Mouse (Mus musculus): ENCODE results near the gene Rpgr. TPM values are rescaled to one million over a fixed set of nuclear protein-coding genes. Genes with fewer than 3 reads are reported as not detected.

Rpgr gene
- polyA plus RNA-seq, 1 experiment: not detected

DNA sequence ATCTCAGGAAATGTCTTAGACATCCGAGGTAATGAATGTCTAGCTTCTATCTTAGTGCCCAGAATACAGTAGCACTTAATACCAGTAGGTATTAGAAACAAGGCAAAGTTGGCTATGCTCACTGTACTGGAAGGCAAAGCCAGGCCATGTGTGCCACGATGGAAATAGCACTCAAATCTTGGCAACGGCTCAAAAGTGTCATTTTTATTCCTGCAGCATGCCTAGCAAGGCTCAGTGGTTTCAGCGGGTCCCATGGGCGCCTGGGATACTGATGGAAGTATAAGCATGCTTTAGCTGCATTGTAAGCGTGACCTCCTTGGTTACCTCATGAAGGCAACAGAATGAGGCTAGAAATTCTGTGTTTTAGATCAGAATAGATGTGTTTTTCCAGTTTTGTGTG, 2.6 kb upstream of the Rpgr start:
- H3K4me3 ChIP-seq (ENCODE audit: insufficient read depth, low read depth, low read length): no peak overlapping the region
- no peaks in the 10 kb centered on the region for H3K4me1 ChIP-seq (ENCODE audit: control insufficient read depth, insufficient read depth, low read length)
- 70% methylated on average over 6 of the region's 6 CpGs for WGBS
- no peak for TF ChIP-seq POLR2A (IDR thresholded peaks at IDR 0.05; ENCODE audit: insufficient read depth, low read depth, low read length)
- TF ChIP-seq CTCF (IDR thresholded peaks at IDR 0.05; ENCODE audit: insufficient read depth, low read depth, low read length): no peak
- H3K27ac ChIP-seq (ENCODE audit: insufficient read depth, low read depth, low read length): no peak overlapping the region

GRCm38 (mm10) chrX:10215972-10216371, 748 bp downstream of the Rpgr start:
- TF ChIP-seq CTCF (IDR thresholded peaks at IDR 0.05; ENCODE audit: insufficient read depth, low read depth, low read length) (no peak), POLR2A (IDR thresholded peaks at IDR 0.05; ENCODE audit: insufficient read depth, low read depth, low read length) (no peak)
- H3K4me3 ChIP-seq (ENCODE audit: insufficient read depth, low read depth, low read length): peak overlapping the region; percentile 95
- no peaks in the 10 kb centered on the region for H3K4me1 ChIP-seq (ENCODE audit: control insufficient read depth, insufficient read depth, low read length)
- H3K27ac ChIP-seq (ENCODE audit: insufficient read depth, low read depth, low read length): peak overlapping the region; percentile 72
- 10% methylated on average over 16 of the region's 16 CpGs for WGBS

GRCm38 (mm10) chrX:10205937-10206336, 10.8 kb downstream of the Rpgr start:
- H3K27ac ChIP-seq (ENCODE audit: insufficient read depth, low read depth, low read length): no peak overlapping the region
- WGBS: 73% methylated on average over 5 of the region's 5 CpGs
- H3K4me1 ChIP-seq (ENCODE audit: control insufficient read depth, insufficient read depth, low read length): no peaks in the 10 kb centered on the region
- TF ChIP-seq POLR2A (IDR thresholded peaks at IDR 0.05; ENCODE audit: insufficient read depth, low read depth, low read length): no peak
- no peak for TF ChIP-seq CTCF (IDR thresholded peaks at IDR 0.05; ENCODE audit: insufficient read depth, low read depth, low read length)
- no peak overlapping the region for H3K4me3 ChIP-seq (ENCODE audit: insufficient read depth, low read depth, low read length)

DNA sequence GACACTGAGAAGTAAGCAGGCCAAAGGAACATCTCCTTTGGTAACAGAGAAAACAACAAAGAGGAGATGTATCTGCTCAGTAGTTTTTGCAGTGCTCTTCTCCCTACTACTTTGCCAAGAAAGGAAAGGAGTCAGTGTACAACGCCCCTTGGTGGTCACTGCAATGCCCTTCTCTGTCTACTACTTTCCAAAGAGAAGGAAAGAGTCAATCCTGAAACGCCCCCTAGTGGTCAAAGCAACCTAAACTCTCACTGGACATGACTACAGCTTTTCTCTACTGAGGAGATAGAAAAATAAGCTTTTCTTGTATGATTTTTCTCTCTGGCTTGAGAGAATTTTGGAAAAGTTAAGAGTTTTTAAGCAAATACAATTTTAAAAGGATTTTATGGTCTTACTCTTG, 15.4 kb downstream of the Rpgr start:
- H3K27ac ChIP-seq (ENCODE audit: insufficient read depth, low read depth, low read length): no peak overlapping the region
- no peak for TF ChIP-seq POLR2A (IDR thresholded peaks at IDR 0.05; ENCODE audit: insufficient read depth, low read depth, low read length)
- TF ChIP-seq CTCF (IDR thresholded peaks at IDR 0.05; ENCODE audit: insufficient read depth, low read depth, low read length): no peak
- WGBS: 12% methylated on average over 2 of the region's 2 CpGs

GRCm38 (mm10) chrX:10152390-10152789, 64.3 kb downstream of the Rpgr start:
- Histone ChIP-seq H3K27ac (ENCODE audit: insufficient read depth, low read depth, low read length) (no peak overlapping the region), H3K4me3 (ENCODE audit: insufficient read depth, low read depth, low read length) (no peak overlapping the region), H3K4me1 (ENCODE audit: control insufficient read depth, insufficient read depth, low read length) (no peaks in the 10 kb centered on the region)
- 55% methylated on average over 3 of the region's 3 CpGs for WGBS
- TF ChIP-seq CTCF (IDR thresholded peaks at IDR 0.05; ENCODE audit: insufficient read depth, low read depth, low read length): no peak
- no peak for TF ChIP-seq POLR2A (IDR thresholded peaks at IDR 0.05; ENCODE audit: insufficient read depth, low read depth, low read length)

More for the DNA sequence above, 15.4 kb downstream of the Rpgr start:
- no peak overlapping the region for H3K4me3 ChIP-seq (ENCODE audit: insufficient read depth, low read depth, low read length)
- no peaks in the 10 kb centered on the region for H3K4me1 ChIP-seq (ENCODE audit: control insufficient read depth, insufficient read depth, low read length)

GRCm38 (mm10) chrX:10117065-10117719, 99.5 kb downstream of the Rpgr start, which contains the start of gene Srpx:
Gene Srpx (minus strand): TSS chrX:10117709.
- peaks cover 5% of the 10 kb centered on the region; the same call in 1 of the 2 replicates for H3K4me1 ChIP-seq (ENCODE audit: control insufficient read depth, insufficient read depth, low read length)
- H3K27ac ChIP-seq (ENCODE audit: insufficient read depth, low read depth, low read length): no peak within 1 kb of the TSS
- no peak for TF ChIP-seq CTCF (IDR thresholded peaks at IDR 0.05; ENCODE audit: insufficient read depth, low read depth, low read length)
- no peak for TF ChIP-seq POLR2A (IDR thresholded peaks at IDR 0.05; ENCODE audit: insufficient read depth, low read depth, low read length)
- WGBS: 26% methylated on average over 19 of the region's 19 CpGs
- H3K4me3 ChIP-seq (ENCODE audit: insufficient read depth, low read depth, low read length): peak within 1 kb of the TSS; percentile 14; the same call in 1 of the 2 replicates

DNA sequence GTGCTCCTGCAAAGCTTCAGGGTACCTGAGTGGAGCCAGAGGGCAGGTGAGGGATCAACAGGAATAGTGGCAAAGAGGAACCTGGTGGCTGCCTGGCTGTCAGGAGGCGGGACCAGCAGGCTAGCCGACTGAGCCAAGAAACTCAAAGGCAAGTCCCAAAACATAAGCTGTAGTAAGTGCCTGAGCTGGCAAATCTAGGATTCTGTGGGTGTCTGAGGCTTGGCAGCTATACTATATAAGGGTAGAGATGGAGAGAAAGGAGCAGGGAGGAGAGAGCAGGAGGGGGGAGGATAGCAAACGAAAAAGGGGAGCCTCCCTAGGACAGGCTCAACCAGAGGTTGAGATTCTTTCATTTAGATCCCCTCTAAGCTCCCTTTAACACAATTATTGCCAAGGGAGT, 100.9 kb downstream of the Rpgr start:
- Histone ChIP-seq H3K27ac (ENCODE audit: insufficient read depth, low read depth, low read length) (no peak overlapping the region), H3K4me3 (ENCODE audit: insufficient read depth, low read depth, low read length) (no peak overlapping the region), H3K4me1 (ENCODE audit: control insufficient read depth, insufficient read depth, low read length) (peaks cover 5% of the 10 kb centered on the region; the same call in 1 of the 2 replicates)
- 49% methylated on average over 3 of the region's 3 CpGs for WGBS
- no peak for TF ChIP-seq POLR2A (IDR thresholded peaks at IDR 0.05; ENCODE audit: insufficient read depth, low read depth, low read length)
- TF ChIP-seq CTCF (IDR thresholded peaks at IDR 0.05; ENCODE audit: insufficient read depth, low read depth, low read length): no peak

DNA sequence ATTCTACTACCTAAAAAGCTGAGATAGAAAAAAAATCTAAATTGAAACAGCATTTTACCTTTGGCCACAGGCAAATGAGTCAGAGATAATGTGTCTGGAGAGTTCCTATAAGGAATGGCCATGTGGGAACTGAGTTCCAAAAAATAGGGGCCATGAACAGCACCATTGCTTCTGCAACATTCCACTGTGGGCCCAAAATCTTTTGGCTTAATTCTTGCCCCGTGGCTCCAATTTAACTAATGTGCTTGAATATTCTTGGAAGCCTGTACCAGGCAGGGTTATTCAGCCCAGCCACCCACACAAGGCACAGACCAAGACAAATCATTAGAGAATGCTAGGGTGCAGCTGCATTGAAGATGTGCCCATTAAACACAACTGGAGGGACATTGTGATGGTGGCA, 106.0 kb downstream of the Rpgr start:
- Histone ChIP-seq H3K27ac (ENCODE audit: insufficient read depth, low read depth, low read length) (no peak overlapping the region), H3K4me1 (ENCODE audit: control insufficient read depth, insufficient read depth, low read length) (no peaks in the 10 kb centered on the region), H3K4me3 (ENCODE audit: insufficient read depth, low read depth, low read length) (no peak overlapping the region)
- TF ChIP-seq CTCF (IDR thresholded peaks at IDR 0.05; ENCODE audit: insufficient read depth, low read depth, low read length): no peak
- TF ChIP-seq POLR2A (IDR thresholded peaks at IDR 0.05; ENCODE audit: insufficient read depth, low read depth, low read length): no peak
- WGBS: 23% methylated on average over 1 of the region's 1 CpGs

DNA sequence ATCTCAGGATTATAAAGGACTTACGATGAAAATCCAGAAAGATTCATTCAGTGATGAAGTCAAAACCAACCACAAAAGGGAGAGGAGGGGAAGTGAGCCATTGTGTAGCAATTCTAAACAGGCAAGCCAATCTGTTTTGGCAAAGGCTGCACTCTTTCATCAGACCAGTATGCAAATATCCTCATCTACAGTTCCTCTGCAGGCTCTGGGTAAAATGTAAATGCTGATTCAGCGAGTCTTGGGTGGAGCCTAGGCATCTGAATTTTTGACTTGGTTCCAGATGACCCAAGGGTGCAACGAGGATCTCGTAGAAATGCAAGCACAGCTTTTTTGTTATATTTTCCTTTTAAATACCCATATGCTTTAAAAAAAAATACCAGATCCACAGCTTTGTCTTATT, 108.2 kb downstream of the Rpgr start:
- Histone ChIP-seq H3K4me1 (ENCODE audit: control insufficient read depth, insufficient read depth, low read length) (no peaks in the 10 kb centered on the region), H3K27ac (ENCODE audit: insufficient read depth, low read depth, low read length) (no peak overlapping the region), H3K4me3 (ENCODE audit: insufficient read depth, low read depth, low read length) (no peak overlapping the region)
- WGBS: 43% methylated on average over 4 of the region's 4 CpGs
- TF ChIP-seq POLR2A (IDR thresholded peaks at IDR 0.05; ENCODE audit: insufficient read depth, low read depth, low read length) (no peak), CTCF (IDR thresholded peaks at IDR 0.05; ENCODE audit: insufficient read depth, low read depth, low read length) (no peak)
